ENCODE assay signal across 16 mouse cellular contexts in genomic region chr4:85727731-85728130, GRCm38 (mm10).
DNase-seq lines count a peak whose midpoint lies in the region; ATAC-seq and TF ChIP-seq lines count a peak whose summit lies in the region.
"Had no signal": no experiment of that assay in that cellular context is flagged by ENCODE, and none has a peak within 500 bp of the region (broad histone marks: within the 10 kb centered on the region; RNA-seq: fewer than 3 reads in every experiment).

No protein-coding gene starts in this region.

- H3K27me3 ChIP-seq in forebrain, embryonic 14.5 days (replicated peaks; ENCODE audit: control insufficient read depth, insufficient read depth, low read length), result no peaks in the 10 kb centered on the region
- H3K27me3 ChIP-seq in forebrain, embryonic 11.5 days (ENCODE audit: control insufficient read depth, insufficient read depth, low read length), result no peaks in the 10 kb centered on the region; the same call in 1 of the 2 replicates
- H3K27me3 ChIP-seq: kidney, embryonic 15.5 days; limb, embryonic 15.5 days; megakaryocyte, embryonic 14.5 days had no signal

- H3K9ac ChIP-seq in forebrain, embryonic 14.5 days (ENCODE audit: low read length), result no peak overlapping the region
- no peak overlapping the region for H3K9ac ChIP-seq in forebrain, embryonic 11.5 days (ENCODE audit: low read length)
- H3K9ac ChIP-seq: forebrain, embryonic 12.5 days; kidney, embryonic 15.5 days; limb, embryonic 15.5 days had no signal

- no peak for ATAC-seq in forebrain, embryonic 14.5 days
- ATAC-seq in forebrain, embryonic 11.5 days (replicated peaks; ENCODE audit: low FRiP score), result no peak
- ATAC-seq: intestine, postnatal 0 days had no signal

- DNase-seq in forebrain, embryonic 14.5 days (ENCODE audit: low spot score), result peak; percentile 56
- no peak for DNase-seq in forebrain, embryonic 11.5 days (ENCODE audit: low spot score)
- DNase-seq in layer of hippocampus, adult 2 months (ENCODE audit: low spot score in 2 of 2), result no peak
- no peak for DNase-seq in layer of hippocampus, postnatal 10 days (ENCODE audit: low spot score in 2 of 2)
- peak; percentile 29 for DNase-seq in cerebellum, adult 11 months
- peak; percentile 85 to 90 for DNase-seq in cerebellum, postnatal 10 days
- no peak for DNase-seq in thymus, postnatal 4 days
- DNase-seq in adipocyte (ENCODE audit: low spot score), result no peak
- DNase-seq: retina, postnatal 1 day; thymus, adult 2 months had no signal

- H3K9me3 ChIP-seq in forebrain, embryonic 14.5 days (replicated peaks; ENCODE audit: control insufficient read depth, low read length), result peaks cover 4% of the 10 kb centered on the region; the same call in 1 of the 2 replicates
- H3K9me3 ChIP-seq in forebrain, embryonic 11.5 days (ENCODE audit: control insufficient read depth, low read length), result no peaks in the 10 kb centered on the region
- H3K9me3 ChIP-seq: forebrain, embryonic 12.5 days; G1E; kidney, embryonic 15.5 days; limb, embryonic 15.5 days; megakaryocyte, embryonic 14.5 days had no signal

- H3K4me3 ChIP-seq in forebrain, embryonic 14.5 days (ENCODE audit: low read depth, low read length), result no peak overlapping the region
- no peak overlapping the region for H3K4me3 ChIP-seq in forebrain, embryonic 11.5 days (ENCODE audit: low read depth, low read length)
- no peak overlapping the region for H3K4me3 ChIP-seq in layer of hippocampus, adult 2 months
- H3K4me3 ChIP-seq: forebrain, embryonic 12.5 days; kidney, embryonic 15.5 days; limb, embryonic 15.5 days; megakaryocyte, embryonic 14.5 days had no signal

- H3K27ac ChIP-seq in forebrain, embryonic 14.5 days (ENCODE audit: low read depth, low read length), result no peak overlapping the region
- H3K27ac ChIP-seq in forebrain, embryonic 11.5 days (ENCODE audit: low read depth, low read length), result no peak overlapping the region
- H3K27ac ChIP-seq in layer of hippocampus, adult 2 months, result peak overlapping the region; percentile 43; the same call in 1 of the 2 replicates
- H3K27ac ChIP-seq: forebrain, embryonic 12.5 days; kidney, embryonic 15.5 days; limb, embryonic 15.5 days had no signal

- WGBS in forebrain, embryonic 14.5 days, result 74% methylated on average over 2 of the region's 2 CpGs
- WGBS in forebrain, embryonic 11.5 days, result 95% methylated on average over 2 of the region's 2 CpGs

- H3K4me1 ChIP-seq in forebrain, embryonic 14.5 days (ENCODE audit: control insufficient read depth, insufficient read depth, low read length), result no peaks in the 10 kb centered on the region
- H3K4me1 ChIP-seq in forebrain, embryonic 11.5 days (replicated peaks; ENCODE audit: control insufficient read depth, insufficient read depth, low read length), result no peaks in the 10 kb centered on the region
- H3K4me1 ChIP-seq: forebrain, embryonic 12.5 days; kidney, embryonic 15.5 days; limb, embryonic 15.5 days; megakaryocyte, embryonic 14.5 days had no signal

- H3K36me3 ChIP-seq in forebrain, embryonic 14.5 days (ENCODE audit: control insufficient read depth, insufficient read depth, low read length), result no peaks in the 10 kb centered on the region
- no peaks in the 10 kb centered on the region for H3K36me3 ChIP-seq in forebrain, embryonic 11.5 days (ENCODE audit: control insufficient read depth, insufficient read depth, low read length)
- H3K36me3 ChIP-seq: forebrain, embryonic 12.5 days; G1E; kidney, embryonic 15.5 days; limb, embryonic 15.5 days had no signal

- H3K4me2 ChIP-seq in forebrain, embryonic 14.5 days (ENCODE audit: low read length), result no peak overlapping the region
- H3K4me2 ChIP-seq in forebrain, embryonic 11.5 days (ENCODE audit: low read depth, low read length, severe bottlenecking), result no peak overlapping the region
- H3K4me2 ChIP-seq: forebrain, embryonic 12.5 days; kidney, embryonic 15.5 days; limb, embryonic 15.5 days had no signal

- no peak for TF ChIP-seq CTCF in layer of hippocampus, adult 2 months (conservative IDR thresholded peaks at IDR 0.05)

Comparison
In these comparisons a context has a peak if more than half of its experiments do, and no peak if none do; other contexts are left out.
1. DNase-seq: peak in forebrain, embryonic 14.5 days (single experiment), cerebellum, adult 11 months (single experiment) and cerebellum, postnatal 10 days (2 of 2); none in forebrain, embryonic 11.5 days (single experiment), layer of hippocampus, adult 2 months (0 of 2), layer of hippocampus, postnatal 10 days (0 of 2), thymus, postnatal 4 days (single experiment) and adipocyte (single experiment).